23 mouse cellular contexts compared by ENCODE assay signal in the genomic region with DNA sequence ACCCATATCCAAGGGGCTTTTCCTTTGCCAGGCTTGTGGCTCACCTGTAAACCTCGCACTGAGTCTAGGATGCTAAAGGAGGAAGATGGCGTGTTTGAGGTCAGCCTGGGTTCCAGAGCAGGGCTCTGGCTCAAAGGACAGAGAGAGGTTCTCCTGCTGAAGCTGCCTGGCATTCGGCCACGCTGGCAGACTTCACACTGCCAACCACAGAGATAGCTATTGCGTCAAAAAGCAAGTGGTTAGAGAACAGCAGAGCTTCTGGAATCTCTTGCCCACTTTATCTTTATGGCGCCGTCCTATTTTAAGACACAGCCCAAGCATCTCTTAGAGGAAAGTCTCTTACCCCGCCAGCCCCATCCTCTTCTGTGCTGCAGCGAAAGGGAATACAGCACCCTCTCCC. TPM values are rescaled to one million over a fixed set of nuclear protein-coding genes. Genes with fewer than 3 reads are reported as not detected.
DNase-seq lines count a peak whose midpoint lies in the region; ATAC-seq lines count a peak whose summit lies in the region.
"Had no signal": no experiment of that assay in that cellular context is flagged by ENCODE, and none has a peak within 500 bp of the region (broad histone marks: within the 10 kb centered on the region; RNA-seq: fewer than 3 reads in every experiment).

No protein-coding gene starts in this region.

- intact Hi-C loops in heart, postnatal 25 days (cut with DNase I): loop anchor here (10.0 kb wide), 1 partner anchor 112 kb away; no protein-coding TSS in a partner anchor
- intact Hi-C loops in left cerebral cortex, postnatal 36 days (cut with DNase I): loop anchor here (10.0 kb wide), 2 partner anchors 92 to 222 kb away; no protein-coding TSS in a partner anchor

- WGBS in midbrain, embryonic 14.5 days: 92% methylated on average over 9 of the region's 9 CpGs

- no peaks in the 10 kb centered on the region for H3K36me3 ChIP-seq in midbrain, embryonic 14.5 days (ENCODE audit: control insufficient read depth, insufficient read depth, low read length)
- H3K36me3 ChIP-seq: embryonic facial prominence, embryonic 12.5 days; G1E; heart, embryonic 13.5 days; intestine, embryonic 15.5 days; liver, embryonic 15.5 days had no signal

- H3K9me3 ChIP-seq in midbrain, embryonic 14.5 days (ENCODE audit: control insufficient read depth, low read length): no peaks in the 10 kb centered on the region
- H3K9me3 ChIP-seq: embryonic facial prominence, embryonic 12.5 days; G1E; heart, embryonic 13.5 days; intestine, embryonic 15.5 days; liver, embryonic 15.5 days; megakaryocyte, embryonic 14.5 days had no signal

- peaks cover 7% of the 10 kb centered on the region; the same call in 1 of the 2 replicates for H3K4me1 ChIP-seq in midbrain, embryonic 14.5 days (ENCODE audit: control insufficient read depth, insufficient read depth, low read length)
- H3K4me1 ChIP-seq: liver, embryonic 15.5 days; megakaryocyte, embryonic 14.5 days had no signal

- no peak overlapping the region for H3K9ac ChIP-seq in midbrain, embryonic 14.5 days (replicated peaks; ENCODE audit: low read length)
- H3K9ac ChIP-seq: embryonic facial prominence, embryonic 12.5 days; forebrain, postnatal 0 days; heart, embryonic 13.5 days; hindbrain, embryonic 14.5 days; intestine, embryonic 15.5 days; liver, embryonic 15.5 days had no signal

- peak; percentile 35 for DNase-seq in cerebellum, adult 11 months
- no peak for DNase-seq in cerebellum, adult 8-10 months
- DNase-seq in heart, adult 8-10 months (ENCODE audit: low spot score): peak; percentile 27
- DNase-seq in heart, postnatal 25 days (ENCODE audit: low spot score): no peak
- DNase-seq in cerebellum, postnatal 25 days: peak; percentile 60 to 75
- DNase-seq in left cerebral cortex, postnatal 36 days (ENCODE audit: low spot score in 2 of 2): peak; percentile 53 to 69
- DNase-seq in frontal cortex, postnatal 14 days (ENCODE audit: low spot score in 2 of 2): no peak
- DNase-seq in midbrain, embryonic 14.5 days: no peak
- DNase-seq: forebrain, postnatal 0 days; gastrocnemius, postnatal 10 days; lung, postnatal 14 days; retina, postnatal 1 day; thymus, postnatal 4 days had no signal

- no peak overlapping the region for H3K27ac ChIP-seq in midbrain, embryonic 14.5 days (replicated peaks; ENCODE audit: low read depth, low read length)
- H3K27ac ChIP-seq: embryonic facial prominence, embryonic 12.5 days; heart, embryonic 13.5 days; hindbrain, embryonic 14.5 days; intestine, embryonic 15.5 days; liver, embryonic 15.5 days had no signal

- H3K4me3 ChIP-seq in midbrain, embryonic 14.5 days (replicated peaks; ENCODE audit: low read depth, low read length): no peak overlapping the region
- H3K4me3 ChIP-seq: embryonic facial prominence, embryonic 12.5 days; heart, embryonic 13.5 days; intestine, embryonic 15.5 days; liver, embryonic 15.5 days; megakaryocyte, embryonic 14.5 days had no signal

- H3K27me3 ChIP-seq in midbrain, embryonic 14.5 days (ENCODE audit: control insufficient read depth, insufficient read depth, low read length): no peaks in the 10 kb centered on the region

- ATAC-seq in midbrain, embryonic 14.5 days (ENCODE audit: low FRiP score, low TSS enrichment): no peak
- ATAC-seq: CD4-positive, CD25-positive, alpha-beta regulatory T cell, adult 4 months; forebrain, postnatal 0 days; intestine, embryonic 15.5 days; midbrain, embryonic 16.5 days had no signal

- H3K4me2 ChIP-seq in midbrain, embryonic 14.5 days (ENCODE audit: low read length): no peak overlapping the region
- H3K4me2 ChIP-seq: embryonic facial prominence, embryonic 12.5 days; heart, embryonic 13.5 days; hindbrain, embryonic 14.5 days; intestine, embryonic 15.5 days; liver, embryonic 15.5 days had no signal

RNA-seq across cellular contexts. Expression of a gene that starts 4.7 kb away (rescaled TPM):
- total RNA-seq in heart, adult 8-10 months (2022): under 1 TPM; 0.24 to 0.88 (median 0.35) TPM
- under 1 TPM; 0.20 to 0.34 TPM for total RNA-seq in heart, postnatal 25 days (2021)
- 100 to 1,000 TPM; 164 to 178 TPM for total RNA-seq in left cerebral cortex, postnatal 36 days (2021)
- polyA plus RNA-seq in midbrain, embryonic 14.5 days (2014; fragmentation: Nextera tagmentation; extraction: Ambion mirVana): 37.8 and 48.6 TPM in 2 replicates
- total RNA-seq: common myeloid progenitor, adult 5-6 weeks had no signal
- polyA plus RNA-seq: CD4-positive, CD25-positive, alpha-beta regulatory T cell, adult 4 months; G1E had no signal

Comparison
In these comparisons a context has a peak if more than half of its experiments do, and no peak if none do; other contexts are left out.
1. DNase-seq: peak in cerebellum, adult 11 months (single experiment), heart, adult 8-10 months (single experiment), cerebellum, postnatal 25 days (2 of 2) and left cerebral cortex, postnatal 36 days (2 of 2); none in cerebellum, adult 8-10 months (single experiment), heart, postnatal 25 days (single experiment), frontal cortex, postnatal 14 days (0 of 2) and midbrain, embryonic 14.5 days (single experiment).
2. RNA of a gene that starts 4.7 kb away (total RNA-seq): 164 to 178 TPM in left cerebral cortex, postnatal 36 days; 0.24 to 0.88 TPM in heart, adult 8-10 months and 0.20 to 0.34 TPM in heart, postnatal 25 days; every median in the first group is over 10 times any median in the second.